Mouse (Mus musculus): Measurements from ENCODE around the gene Trabd. TPM values are rescaled to one million over a fixed set of nuclear protein-coding genes. Genes with fewer than 3 reads are reported as not detected.

Trabd gene
- polyA plus RNA-seq, 1 experiment = 74.1 TPM

DNA sequence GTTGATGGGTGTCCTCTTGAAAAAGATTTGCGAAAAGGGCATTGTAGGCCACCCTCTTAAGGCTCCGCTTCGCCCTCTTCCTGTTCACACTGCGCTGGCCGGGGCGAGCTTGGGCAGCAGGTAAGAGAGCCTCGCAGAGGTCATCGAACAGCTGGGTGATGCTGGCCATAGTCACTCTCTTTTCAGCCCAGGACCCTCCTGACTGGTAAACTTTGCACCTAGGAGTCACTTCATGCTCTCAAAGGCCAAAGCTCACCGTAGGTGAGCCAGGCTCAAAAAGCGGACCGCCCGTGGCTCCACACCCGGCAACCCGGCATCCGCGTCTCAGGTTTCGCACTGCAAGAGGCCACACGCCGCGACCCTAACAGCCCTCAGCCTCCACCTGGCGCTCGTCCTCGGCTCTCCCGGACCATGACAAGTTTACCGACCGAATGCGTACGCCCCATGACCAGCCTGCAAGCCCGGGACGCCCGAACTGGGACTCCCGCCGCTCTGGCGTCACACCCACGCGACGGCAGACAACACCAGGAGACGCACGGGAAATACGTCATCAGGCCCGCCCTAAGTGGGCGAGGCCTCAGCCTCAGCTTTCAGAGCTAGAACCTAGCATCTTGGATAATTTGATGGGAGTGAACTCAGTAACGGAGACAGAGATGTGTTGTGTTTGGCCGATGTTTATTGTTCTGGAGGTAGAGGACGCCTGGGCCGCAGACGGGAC lies 47.9 kb downstream of the Trabd start, which contains the start of gene Tubgcp6:
Gene Tubgcp6 (minus strand): TSS at position 464 of the 718 bp plus-strand sequence.
- H3K27me3 ChIP-seq (ENCODE audit: control insufficient read depth, insufficient read depth, insufficient read length) = no peaks in the 10 kb centered on the region
- peaks cover 57% of the 10 kb centered on the region for H3K36me3 ChIP-seq (ENCODE audit: control insufficient read depth, insufficient read depth)
- H3K79me3 ChIP-seq (ENCODE audit: low read depth) = peaks cover 47% of the 10 kb centered on the region
- no peak for TF ChIP-seq MYOD1 (IDR thresholded peaks at IDR 0.05; ENCODE audit: control insufficient read depth, insufficient read length, low read depth)
- TF ChIP-seq CTCF (IDR thresholded peaks at IDR 0.05; ENCODE audit: control insufficient read depth, insufficient read depth, insufficient read length) = no peak
- peak; percentile 76 for TF ChIP-seq MAX (IDR thresholded peaks at IDR 0.05)
- no peak for TF ChIP-seq FOSL1 (IDR thresholded peaks at IDR 0.05; ENCODE audit: insufficient read depth, low read length, poor library complexity, severe bottlenecking)
- no peak for TF ChIP-seq CEBPB (IDR thresholded peaks at IDR 0.05; ENCODE audit: low read depth)
- TF ChIP-seq USF1 (IDR thresholded peaks at IDR 0.05; ENCODE audit: low read depth) = no peak
- H3ac ChIP-seq (ENCODE audit: control insufficient read depth, insufficient read length, low read depth) = peak within 1 kb of the TSS; percentile 96
- peaks cover 65% of the 10 kb centered on the region for H3K79me2 ChIP-seq (ENCODE audit: control insufficient read depth, insufficient read depth)
- H3K4me3 ChIP-seq (ENCODE audit: insufficient read depth, poor library complexity, severe bottlenecking) = peak within 1 kb of the TSS; percentile 100

GRCm38 (mm10) chr15:89123595-89123994 lies 48.7 kb downstream of the Trabd start:
- H3K4me3 ChIP-seq (ENCODE audit: insufficient read depth, poor library complexity, severe bottlenecking) = peak overlapping the region; percentile 100
- peaks cover 41% of the 10 kb centered on the region for H3K79me3 ChIP-seq (ENCODE audit: low read depth)
- TF ChIP-seq MYOD1 (IDR thresholded peaks at IDR 0.05; ENCODE audit: control insufficient read depth, insufficient read length, low read depth) = no peak
- H3K27me3 ChIP-seq (ENCODE audit: control insufficient read depth, insufficient read depth, insufficient read length) = no peaks in the 10 kb centered on the region
- no peak overlapping the region for H3ac ChIP-seq (ENCODE audit: control insufficient read depth, insufficient read length, low read depth)
- H3K36me3 ChIP-seq (ENCODE audit: control insufficient read depth, insufficient read depth) = peaks cover 49% of the 10 kb centered on the region
- peaks cover 60% of the 10 kb centered on the region for H3K79me2 ChIP-seq (ENCODE audit: control insufficient read depth, insufficient read depth)

DNA sequence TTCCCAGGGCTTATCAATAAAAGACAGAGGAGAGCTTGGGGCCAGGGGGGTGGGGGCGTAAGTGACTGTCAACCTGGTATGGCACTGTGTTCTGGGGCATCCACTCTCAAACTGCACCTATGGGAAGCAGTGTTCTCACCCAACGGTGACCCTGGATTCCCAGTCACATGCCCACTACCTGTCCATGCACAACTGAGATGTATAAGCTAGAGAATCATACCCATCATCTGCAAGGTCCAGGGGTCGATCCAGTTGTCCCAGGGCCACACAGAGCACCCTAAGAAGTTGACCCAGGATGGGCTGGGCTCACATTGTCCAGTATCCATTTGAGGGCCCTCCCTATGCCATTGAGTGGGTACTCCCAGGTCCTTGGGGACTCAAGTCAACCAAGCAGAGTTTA lies 49.4 kb downstream of the Trabd start:
- TF ChIP-seq USF1 (IDR thresholded peaks at IDR 0.05; ENCODE audit: low read depth) = no peak
- TF ChIP-seq FOSL1 (IDR thresholded peaks at IDR 0.05; ENCODE audit: insufficient read depth, low read length, poor library complexity, severe bottlenecking) = no peak
- TF ChIP-seq MAX (IDR thresholded peaks at IDR 0.05) = no peak
- TF ChIP-seq CTCF (IDR thresholded peaks at IDR 0.05; ENCODE audit: control insufficient read depth, insufficient read depth, insufficient read length) = no peak
- no peak for TF ChIP-seq MYOG (IDR thresholded peaks at IDR 0.05; ENCODE audit: control insufficient read depth, extremely low read depth, insufficient read length)
- no peak for TF ChIP-seq CEBPB (IDR thresholded peaks at IDR 0.05; ENCODE audit: low read depth)
- TF ChIP-seq MYOD1 (IDR thresholded peaks at IDR 0.05; ENCODE audit: control insufficient read depth, insufficient read length, low read depth) = no peak
- Histone ChIP-seq H3K79me3 (ENCODE audit: low read depth) (peaks cover 35% of the 10 kb centered on the region), H3ac (ENCODE audit: control insufficient read depth, insufficient read length, low read depth) (no peak overlapping the region), H3K4me3 (ENCODE audit: insufficient read depth, poor library complexity, severe bottlenecking) (no peak overlapping the region), H3K79me2 (ENCODE audit: control insufficient read depth, insufficient read depth) (peaks cover 53% of the 10 kb centered on the region), H3K36me3 (ENCODE audit: control insufficient read depth, insufficient read depth) (peaks cover 42% of the 10 kb centered on the region), H3K27me3 (ENCODE audit: control insufficient read depth, insufficient read depth, insufficient read length) (no peaks in the 10 kb centered on the region)

GRCm38 (mm10) chr15:89125351-89125750 lies 50.4 kb downstream of the Trabd start:
- Histone ChIP-seq H3K4me3 (ENCODE audit: insufficient read depth, poor library complexity, severe bottlenecking) (no peak overlapping the region), H3ac (ENCODE audit: control insufficient read depth, insufficient read length, low read depth) (no peak overlapping the region), H3K36me3 (ENCODE audit: control insufficient read depth, insufficient read depth) (peaks cover 36% of the 10 kb centered on the region), H3K79me2 (ENCODE audit: control insufficient read depth, insufficient read depth) (peaks cover 43% of the 10 kb centered on the region), H3K27me3 (ENCODE audit: control insufficient read depth, insufficient read depth, insufficient read length) (no peaks in the 10 kb centered on the region), H3K79me3 (ENCODE audit: low read depth) (peaks cover 25% of the 10 kb centered on the region)
- TF ChIP-seq MYOD1 (IDR thresholded peaks at IDR 0.05; ENCODE audit: control insufficient read depth, insufficient read length, low read depth) (no peak), MAX (IDR thresholded peaks at IDR 0.05) (no peak), CTCF (IDR thresholded peaks at IDR 0.05; ENCODE audit: control insufficient read depth, insufficient read depth, insufficient read length) (no peak), FOSL1 (IDR thresholded peaks at IDR 0.05; ENCODE audit: insufficient read depth, low read length, poor library complexity, severe bottlenecking) (no peak), MYOG (IDR thresholded peaks at IDR 0.05; ENCODE audit: control insufficient read depth, extremely low read depth, insufficient read length) (no peak), USF1 (IDR thresholded peaks at IDR 0.05; ENCODE audit: low read depth) (no peak), CEBPB (IDR thresholded peaks at IDR 0.05; ENCODE audit: low read depth) (no peak)

GRCm38 (mm10) chr15:89126622-89127021 lies 51.7 kb downstream of the Trabd start:
- no peaks in the 10 kb centered on the region for H3K27me3 ChIP-seq (ENCODE audit: control insufficient read depth, insufficient read depth, insufficient read length)
- peaks cover 40% of the 10 kb centered on the region for H3K36me3 ChIP-seq (ENCODE audit: control insufficient read depth, insufficient read depth)
- H3ac ChIP-seq (ENCODE audit: control insufficient read depth, insufficient read length, low read depth) = no peak overlapping the region
- peaks cover 12% of the 10 kb centered on the region for H3K79me3 ChIP-seq (ENCODE audit: low read depth)
- peaks cover 30% of the 10 kb centered on the region for H3K79me2 ChIP-seq (ENCODE audit: control insufficient read depth, insufficient read depth)
- H3K4me3 ChIP-seq (ENCODE audit: insufficient read depth, poor library complexity, severe bottlenecking) = no peak overlapping the region
- no peak for TF ChIP-seq MYOG (IDR thresholded peaks at IDR 0.05; ENCODE audit: control insufficient read depth, extremely low read depth, insufficient read length)
- TF ChIP-seq FOSL1 (IDR thresholded peaks at IDR 0.05; ENCODE audit: insufficient read depth, low read length, poor library complexity, severe bottlenecking) = no peak
- TF ChIP-seq MAX (IDR thresholded peaks at IDR 0.05) = no peak
- no peak for TF ChIP-seq CEBPB (IDR thresholded peaks at IDR 0.05; ENCODE audit: low read depth)
- no peak for TF ChIP-seq USF1 (IDR thresholded peaks at IDR 0.05; ENCODE audit: low read depth)
- no peak for TF ChIP-seq CTCF (IDR thresholded peaks at IDR 0.05; ENCODE audit: control insufficient read depth, insufficient read depth, insufficient read length)
- no peak for TF ChIP-seq MYOD1 (IDR thresholded peaks at IDR 0.05; ENCODE audit: control insufficient read depth, insufficient read length, low read depth)
